Mouse (Mus musculus) neural tube, embryonic 12.5 days (tissue): ENCODE measurements around the gene Stxbp6. TPM values are rescaled to one million over a fixed set of nuclear protein-coding genes. Genes with fewer than 3 reads are reported as not detected.

Experiments used
- ATAC-seq: fragments of 200-750 bp; cut with Nextera tagmentation; 2 replicates; pipeline ENCODE4 v1.8.0; 2017; ENCODE audit warnings: low read depth, mild to moderate bottlenecking, moderate TSS enrichment, moderate library complexity; ENCODE audit not compliant: low FRiP score
- H3K27ac ChIP-seq: fragments of 300-500 bp; sonication (generic); 2 replicates; pipeline ENCODE4 v1.5.1; 2016
- H3K27me3 ChIP-seq: fragments of 300-500 bp; sonication (generic); replicated peaks from 2 replicates; pipeline ENCODE4 v1.6.1; 2016; ENCODE audit warnings: mild to moderate bottlenecking
- H3K36me3 ChIP-seq: fragments of 300-500 bp; sonication (generic); 2 replicates; pipeline ENCODE4 v1.6.1; 2016; ENCODE audit warnings: mild to moderate bottlenecking
- H3K4me1 ChIP-seq: fragments of 300-500 bp; sonication (generic); 2 replicates; pipeline ENCODE4 v1.6.1; 2016
- H3K4me2 ChIP-seq: fragments of 300-500 bp; sonication (generic); replicated peaks from 2 replicates; pipeline ENCODE4 v1.6.1; 2016; ENCODE audit warnings: mild to moderate bottlenecking
- H3K4me3 ChIP-seq: fragments of 300-500 bp; sonication (generic); 2 replicates; pipeline ENCODE4 v1.5.1; 2016
- H3K9ac ChIP-seq: fragments of 300-500 bp; sonication (generic); 2 replicates; pipeline ENCODE4 v1.6.1; 2016; ENCODE audit warnings: mild to moderate bottlenecking
- H3K9me3 ChIP-seq: fragments of 300-500 bp; sonication (generic); 2 replicates; pipeline ENCODE4 v1.6.1; 2016; ENCODE audit warnings: mild to moderate bottlenecking
- WGBS: fragments of 180-500 bp; shearing (Covaris S2); methylation state at CpG from one replicate; pipeline ENCODE4 v1.1.7; 2016; 5-methylcytosine and 5-hydroxymethylcytosine counted together
- polyA plus RNA-seq: library from polyadenylated mRNA; unstranded; fragments of >200 nt; fragmentation: Nextera tagmentation; extraction: Ambion mirVana; gene quantifications from 2 replicates; pipeline ENCODE4 v1.2.1, GENCODE M21; 2016

Stxbp6 gene
- polyA plus RNA-seq, 1 experiment from 2014 or later: 10.9 TPM

GRCm38 (mm10) chr12:45073331-45074041, 1.0 kb downstream of the Stxbp6 start:
- Histone ChIP-seq H3K4me3 (peak overlapping the region; percentile 74), H3K4me2 (peak overlapping the region; percentile 99), H3K27ac (no peak overlapping the region), H3K36me3 (no peaks in the 10 kb centered on the region), H3K4me1 (peaks cover 8% of the 10 kb centered on the region), H3K9ac (peak overlapping the region; percentile 69), H3K27me3 (0 out of 2 replicates have a peak, but pooled peaks cover 7% of the 10 kb centered on the region), H3K9me3 (no peaks in the 10 kb centered on the region)
- WGBS: under 1% methylated on average over 28 of the region's 28 CpGs
- ATAC-seq: peak; percentile 51; the same call in 1 of the 2 replicates

GRCm38 (mm10) chr12:45072185-45072584, 2.3 kb downstream of the Stxbp6 start:
- ATAC-seq: no peak
- H3K27ac ChIP-seq: no peak overlapping the region
- 40% methylated on average over 3 of the region's 3 CpGs for WGBS

GRCm38 (mm10) chr12:45070186-45070585, 4.3 kb downstream of the Stxbp6 start:
- H3K36me3 ChIP-seq: no peaks in the 10 kb centered on the region

More at GRCm38 (mm10) chr12:45072185-45072584, 2.3 kb downstream of the Stxbp6 start:
- H3K36me3 ChIP-seq: no peaks in the 10 kb centered on the region
- no peak overlapping the region for H3K4me3 ChIP-seq
- peaks cover 8% of the 10 kb centered on the region for H3K4me1 ChIP-seq
- 0 out of 2 replicates have a peak, but pooled peaks cover 7% of the 10 kb centered on the region for H3K27me3 ChIP-seq
- H3K9ac ChIP-seq: no peak overlapping the region
- no peaks in the 10 kb centered on the region for H3K9me3 ChIP-seq
- peak overlapping the region; percentile 99; the same call in 1 of the 2 replicates for H3K4me2 ChIP-seq

GRCm38 (mm10) chr12:45068145-45068754, 6.3 kb downstream of the Stxbp6 start:
- peaks cover 3% of the 10 kb centered on the region; the same call in 1 of the 2 replicates for H3K4me1 ChIP-seq
- no peak overlapping the region for H3K4me3 ChIP-seq
- H3K4me2 ChIP-seq: no peak overlapping the region
- H3K9ac ChIP-seq: no peak overlapping the region
- H3K9me3 ChIP-seq: no peaks in the 10 kb centered on the region
- 79% methylated on average over 6 of the region's 6 CpGs for WGBS
- no peak overlapping the region for H3K27ac ChIP-seq
- no peak for ATAC-seq
- H3K27me3 ChIP-seq: 0 out of 2 replicates have a peak, but pooled peaks cover 7% of the 10 kb centered on the region
- H3K36me3 ChIP-seq: no peaks in the 10 kb centered on the region

More at GRCm38 (mm10) chr12:45070186-45070585, 4.3 kb downstream of the Stxbp6 start:
- ATAC-seq: no peak
- Histone ChIP-seq H3K9me3 (no peaks in the 10 kb centered on the region), H3K27me3 (0 out of 2 replicates have a peak, but pooled peaks cover 7% of the 10 kb centered on the region), H3K4me1 (peaks cover 8% of the 10 kb centered on the region), H3K27ac (no peak overlapping the region), H3K4me2 (peak overlapping the region; percentile 4; the same call in 1 of the 2 replicates), H3K4me3 (no peak overlapping the region), H3K9ac (no peak overlapping the region)
- 14% methylated on average over 9 of the region's 9 CpGs for WGBS

GRCm38 (mm10) chr12:45067686-45068085, 6.8 kb downstream of the Stxbp6 start:
- no peaks in the 10 kb centered on the region for H3K36me3 ChIP-seq
- 0 out of 2 replicates have a peak, but pooled peaks cover 3% of the 10 kb centered on the region for H3K27me3 ChIP-seq
- H3K4me3 ChIP-seq: no peak overlapping the region
- H3K9ac ChIP-seq: no peak overlapping the region
- peak overlapping the region; percentile 27 for H3K4me2 ChIP-seq
- WGBS: 16% methylated on average over 3 of the region's 3 CpGs
- no peak overlapping the region for H3K27ac ChIP-seq
- ATAC-seq: no peak
- H3K9me3 ChIP-seq: no peaks in the 10 kb centered on the region
- no peaks in the 10 kb centered on the region for H3K4me1 ChIP-seq

- peak; percentile 12; the same call in 1 of the 2 replicates for ATAC-seq
- Histone ChIP-seq H3K36me3 (no peaks in the 10 kb centered on the region), H3K4me3 (no peak overlapping the region), H3K27ac (no peak overlapping the region), H3K4me2 (peak overlapping the region; percentile 27), H3K4me1 (no peaks in the 10 kb centered on the region), H3K27me3 (0 out of 2 replicates have a peak, but pooled peaks cover 3% of the 10 kb centered on the region), H3K9me3 (no peaks in the 10 kb centered on the region), H3K9ac (no peak overlapping the region)
- WGBS: 35% methylated on average over 11 of the region's 11 CpGs
Observed at GRCm38 (mm10) chr12:45067047-45067685, 7.3 kb downstream of the Stxbp6 start.

GRCm38 (mm10) chr12:45063606-45064005, 10.9 kb downstream of the Stxbp6 start:
- no peak overlapping the region for H3K9ac ChIP-seq
- ATAC-seq: no peak
- H3K9me3 ChIP-seq: no peaks in the 10 kb centered on the region
- H3K4me2 ChIP-seq: no peak overlapping the region
- WGBS: 88% methylated on average over 5 of the region's 5 CpGs
- H3K4me1 ChIP-seq: no peaks in the 10 kb centered on the region
- no peak overlapping the region for H3K27ac ChIP-seq
- no peaks in the 10 kb centered on the region for H3K36me3 ChIP-seq
- H3K4me3 ChIP-seq: no peak overlapping the region
- no peaks in the 10 kb centered on the region for H3K27me3 ChIP-seq

- Histone ChIP-seq H3K36me3 (no peaks in the 10 kb centered on the region), H3K9ac (no peak overlapping the region), H3K4me3 (no peak overlapping the region), H3K4me1 (no peaks in the 10 kb centered on the region), H3K27me3 (no peaks in the 10 kb centered on the region), H3K27ac (no peak overlapping the region), H3K9me3 (no peaks in the 10 kb centered on the region), H3K4me2 (no peak overlapping the region)
- 77% methylated on average over 5 of the region's 5 CpGs for WGBS
- ATAC-seq: no peak
Observed at GRCm38 (mm10) chr12:45061336-45061735, 13.2 kb downstream of the Stxbp6 start.

- Histone ChIP-seq H3K4me1 (no peaks in the 10 kb centered on the region), H3K27ac (no peak overlapping the region), H3K36me3 (no peaks in the 10 kb centered on the region), H3K27me3 (no peaks in the 10 kb centered on the region), H3K9ac (no peak overlapping the region), H3K4me3 (no peak overlapping the region), H3K9me3 (no peaks in the 10 kb centered on the region), H3K4me2 (no peak overlapping the region)
- no peak for ATAC-seq
- WGBS: 93% methylated on average over 6 of the region's 6 CpGs
Observed at GRCm38 (mm10) chr12:45060804-45061203, 13.7 kb downstream of the Stxbp6 start.

- H3K9me3 ChIP-seq: no peaks in the 10 kb centered on the region
- no peak overlapping the region for H3K4me2 ChIP-seq
- H3K27ac ChIP-seq: no peak overlapping the region
- H3K4me1 ChIP-seq: no peaks in the 10 kb centered on the region
- ATAC-seq: no peak
- no peak overlapping the region for H3K9ac ChIP-seq
- no peak overlapping the region for H3K4me3 ChIP-seq
- 74% methylated on average over 3 of the region's 3 CpGs for WGBS
- H3K36me3 ChIP-seq: no peaks in the 10 kb centered on the region
- no peaks in the 10 kb centered on the region for H3K27me3 ChIP-seq
Observed at GRCm38 (mm10) chr12:45058007-45058406, 16.5 kb downstream of the Stxbp6 start.

- WGBS: 85% methylated on average over 3 of the region's 3 CpGs
- Histone ChIP-seq H3K27ac (no peak overlapping the region), H3K36me3 (no peaks in the 10 kb centered on the region), H3K9ac (no peak overlapping the region), H3K27me3 (no peaks in the 10 kb centered on the region), H3K4me3 (no peak overlapping the region), H3K9me3 (no peaks in the 10 kb centered on the region), H3K4me1 (no peaks in the 10 kb centered on the region), H3K4me2 (no peak overlapping the region)
- ATAC-seq: no peak
Observed at GRCm38 (mm10) chr12:45056372-45056771, 18.1 kb downstream of the Stxbp6 start.

- ATAC-seq: no peak
- Histone ChIP-seq H3K27ac (no peak overlapping the region), H3K27me3 (no peaks in the 10 kb centered on the region), H3K4me1 (no peaks in the 10 kb centered on the region), H3K9me3 (no peaks in the 10 kb centered on the region), H3K9ac (no peak overlapping the region), H3K4me3 (no peak overlapping the region), H3K4me2 (no peak overlapping the region), H3K36me3 (no peaks in the 10 kb centered on the region)
- WGBS: 89% methylated on average over 5 of the region's 5 CpGs
Observed at GRCm38 (mm10) chr12:45053319-45053718, 21.2 kb downstream of the Stxbp6 start.
